Mouse (Mus musculus): Measurements from ENCODE around the gene Tbc1d2b.

The Tbc1d2b gene

DNA sequence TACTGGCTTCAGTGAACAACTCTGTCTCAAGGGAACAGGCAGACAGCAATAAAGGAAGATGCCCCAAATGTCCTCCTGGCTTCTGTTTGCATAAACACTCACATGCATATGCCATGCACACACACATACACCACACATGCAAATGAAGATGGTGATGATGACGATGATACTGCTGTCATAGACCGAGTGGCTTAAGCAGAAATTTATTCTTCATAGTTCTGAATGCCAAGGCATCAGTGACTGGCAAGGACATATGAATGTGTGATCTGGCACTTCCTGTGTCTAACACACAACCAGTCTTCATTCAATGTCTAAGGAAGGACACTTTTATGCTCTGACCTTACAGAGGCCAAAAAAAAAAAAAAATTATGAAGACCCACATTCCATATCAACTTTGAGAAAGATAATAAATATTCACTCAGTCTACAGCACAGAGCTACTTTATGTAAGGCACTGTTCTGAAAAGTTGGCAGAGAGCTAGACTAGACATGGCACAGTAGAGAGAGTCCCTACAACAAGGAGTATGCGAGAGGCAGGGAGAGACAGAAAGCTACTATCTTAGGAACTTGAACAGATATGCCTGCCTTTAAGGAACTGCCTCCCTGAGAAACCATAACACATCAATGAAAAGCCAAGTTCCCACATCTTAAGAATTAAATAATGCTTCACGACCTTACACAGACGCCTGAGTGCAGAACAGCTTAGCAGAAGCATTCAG is 5.1 kb downstream of the Tbc1d2b start:
- no peak for DNase-seq

DNA sequence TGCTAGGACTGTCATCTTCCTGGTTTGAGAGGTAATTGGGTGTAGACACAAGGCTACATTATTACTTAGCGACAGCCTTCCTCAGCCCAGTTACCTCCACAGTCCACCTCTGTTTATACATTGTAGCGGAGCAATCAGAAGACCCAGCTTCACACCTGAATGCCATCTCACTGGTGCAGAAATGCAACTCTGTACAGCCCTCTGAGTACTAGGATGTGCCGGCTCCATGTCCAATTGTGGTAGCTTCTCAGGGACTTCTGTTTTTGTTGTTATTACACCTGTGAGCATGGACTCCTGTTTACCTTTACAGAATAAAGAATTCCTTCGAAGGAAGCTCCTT is 7.3 kb downstream of the Tbc1d2b start:
- DNase-seq, result no peak

DNA sequence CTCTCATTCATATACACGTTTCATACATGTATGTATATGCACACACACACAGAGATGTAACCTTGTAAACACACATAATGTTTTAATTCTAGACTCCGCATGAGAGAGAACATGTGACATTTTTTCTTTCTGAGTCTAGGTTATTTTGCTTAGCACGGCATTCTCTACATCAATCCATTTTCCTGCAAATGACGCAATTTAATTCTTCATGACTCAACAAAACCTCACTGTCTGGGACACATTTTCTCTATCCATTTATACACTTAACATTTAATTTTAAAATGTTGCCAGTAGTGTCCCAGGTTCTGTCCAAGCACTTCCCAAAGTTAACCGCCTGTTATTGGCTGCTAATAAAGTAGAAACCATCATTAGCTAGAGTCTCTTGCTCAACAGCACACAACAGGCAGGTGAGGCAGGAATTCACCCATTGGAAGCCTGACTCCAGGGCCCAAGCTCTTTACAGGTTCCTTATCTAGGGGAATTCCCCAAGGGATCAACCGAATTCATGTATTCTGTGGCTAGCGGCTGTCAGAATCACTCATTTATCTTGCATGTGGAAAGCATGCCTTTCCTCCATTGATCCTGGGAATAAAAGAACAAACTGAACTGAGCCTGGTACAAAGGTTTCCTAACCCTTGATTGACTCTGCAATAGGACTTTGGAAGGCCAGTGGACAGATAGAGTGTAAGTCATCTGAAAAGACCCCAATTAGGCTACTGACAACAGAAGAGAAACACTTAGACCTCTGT is 7.8 kb downstream of the Tbc1d2b start:
- DNase-seq, result no peak

DNA sequence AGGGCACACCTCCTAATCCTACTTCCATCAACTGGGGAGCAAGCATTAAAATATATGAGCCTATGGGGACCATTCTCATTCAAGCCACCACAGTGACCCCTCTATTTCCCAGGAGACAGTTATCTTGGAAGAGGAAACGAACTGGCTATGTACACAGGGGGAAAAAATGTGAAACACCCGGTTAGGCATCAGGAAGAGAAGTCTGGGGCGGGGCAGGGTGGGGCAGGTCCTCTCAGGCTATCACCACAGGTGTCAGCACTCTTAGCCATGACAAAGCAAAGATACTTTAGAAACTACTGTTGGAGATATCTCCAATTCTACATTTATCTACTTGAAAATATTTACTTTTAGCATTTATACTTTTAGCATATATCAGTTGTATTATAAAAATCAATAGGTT is 8.5 kb downstream of the Tbc1d2b start:
- DNase-seq, result no peak

DNA sequence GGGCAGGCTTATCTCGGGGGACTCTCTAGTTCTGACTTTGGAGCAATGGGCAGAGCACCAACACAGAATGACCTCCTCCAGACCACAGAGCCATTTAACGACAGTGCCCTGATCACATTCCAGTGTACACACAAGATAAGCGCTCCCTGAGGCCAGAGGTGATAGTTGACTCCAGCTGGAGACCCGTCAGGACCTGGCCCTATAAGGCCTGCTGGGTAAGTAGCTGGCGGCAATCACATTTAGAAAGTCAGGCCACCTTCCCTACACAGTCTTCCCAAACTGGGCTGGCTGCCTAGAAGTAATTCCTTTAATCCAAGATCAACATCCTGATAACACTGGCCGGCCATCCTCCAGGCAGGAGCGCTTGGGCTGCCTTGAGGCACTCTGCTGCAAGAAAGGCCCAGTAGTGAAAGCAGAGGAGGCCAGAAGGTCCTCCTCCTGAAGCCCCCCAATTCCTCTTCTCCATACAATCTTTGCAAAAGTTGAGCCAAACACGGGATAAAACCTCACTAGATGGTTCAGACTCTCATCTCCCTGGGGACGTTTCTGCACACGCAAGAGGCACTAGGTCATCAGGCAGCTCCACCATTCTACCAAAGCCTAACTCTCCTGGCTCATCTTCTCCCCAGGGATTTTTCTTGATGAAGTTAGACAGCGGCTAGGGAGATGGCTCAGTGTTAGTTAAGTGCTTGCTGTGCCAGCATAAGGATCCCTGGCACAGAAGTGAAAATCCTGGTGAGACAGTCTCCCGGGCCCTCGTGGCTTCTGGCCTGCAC is 9.8 kb downstream of the Tbc1d2b start:
- DNase-seq, result peak; percentile 49 to 51

DNA sequence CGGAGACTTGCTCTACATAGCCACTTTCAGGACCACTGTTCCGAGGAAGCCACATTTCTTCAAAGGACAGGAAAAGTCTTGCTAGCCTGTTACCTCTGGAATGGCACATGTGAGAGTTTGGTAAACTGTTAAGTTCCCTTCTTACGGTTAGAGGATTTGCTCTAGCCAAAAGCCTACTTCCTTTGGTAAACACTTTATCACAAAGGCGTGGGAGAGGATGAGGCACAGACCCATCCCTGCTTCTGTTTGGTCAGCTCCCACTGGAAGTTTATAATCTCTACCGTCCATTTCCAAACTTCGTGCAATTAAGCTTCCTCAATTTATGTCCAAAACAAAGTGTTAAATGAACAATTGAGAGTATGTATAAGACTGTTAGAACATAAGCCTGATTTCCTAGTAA is 10.5 kb downstream of the Tbc1d2b start:
- DNase-seq, result no peak

DNA sequence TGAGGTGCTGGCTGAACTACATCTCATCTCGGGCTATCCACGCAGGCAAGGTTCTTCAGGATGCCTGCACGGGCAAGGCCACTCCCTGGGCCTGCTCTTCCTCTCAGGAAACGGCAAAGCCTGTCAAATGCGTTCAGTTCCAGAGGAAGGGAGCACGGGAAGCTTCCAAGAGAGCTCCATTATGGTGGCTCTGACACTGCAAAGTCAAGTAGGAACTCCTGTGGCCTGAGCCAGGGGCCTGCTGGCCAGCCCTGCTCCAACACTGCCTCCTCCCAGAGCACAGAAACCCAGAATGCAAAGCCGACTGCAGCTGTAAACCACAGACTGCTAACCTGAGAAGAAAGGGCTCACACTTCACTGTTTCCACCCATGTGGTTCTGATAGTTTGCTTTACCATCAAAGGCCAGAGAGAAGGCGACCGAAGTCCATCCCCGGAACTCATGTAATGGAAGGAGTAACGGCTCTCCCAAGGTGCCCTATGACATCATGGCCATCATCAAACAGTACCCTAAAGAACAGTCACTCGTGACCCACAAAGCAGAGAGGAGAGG is 11.1 kb downstream of the Tbc1d2b start:
- DNase-seq, result no peak

DNA sequence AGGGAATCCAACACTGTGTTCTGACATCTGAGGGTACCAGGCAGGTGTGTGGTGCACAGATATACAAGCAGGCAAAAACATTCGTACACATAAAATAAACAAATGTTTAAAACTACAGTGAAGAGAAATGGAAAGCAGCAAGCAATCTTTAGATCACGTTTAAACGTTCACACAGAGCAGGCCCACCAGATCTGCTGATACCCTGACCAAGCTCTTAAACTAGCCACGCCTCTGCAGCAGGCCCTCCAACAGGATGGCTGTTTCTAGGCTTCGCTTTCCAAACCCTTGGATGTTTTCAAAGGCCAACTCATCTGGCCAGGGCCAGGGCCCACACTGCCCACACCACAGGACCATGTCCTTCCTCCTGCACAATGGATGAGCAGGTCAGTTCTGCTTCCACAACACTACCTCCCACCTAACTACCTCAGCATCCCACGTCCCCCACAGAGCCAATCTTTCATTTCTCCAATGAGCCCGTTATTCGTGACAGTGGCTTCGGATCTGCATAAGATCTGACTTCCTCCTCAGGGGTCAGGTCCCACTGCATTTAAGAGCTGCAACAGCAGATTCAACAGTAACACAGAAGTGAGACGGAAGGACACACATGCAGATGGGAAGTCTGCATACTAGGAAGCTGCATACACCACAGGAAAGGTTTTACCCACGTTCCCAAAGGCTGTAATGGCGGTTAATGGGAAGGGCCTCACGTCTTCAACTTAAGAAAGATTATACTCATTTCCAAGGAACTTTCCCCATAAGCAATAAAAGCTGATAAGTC is 12.7 kb downstream of the Tbc1d2b start:
- DNase-seq, result no peak

DNA sequence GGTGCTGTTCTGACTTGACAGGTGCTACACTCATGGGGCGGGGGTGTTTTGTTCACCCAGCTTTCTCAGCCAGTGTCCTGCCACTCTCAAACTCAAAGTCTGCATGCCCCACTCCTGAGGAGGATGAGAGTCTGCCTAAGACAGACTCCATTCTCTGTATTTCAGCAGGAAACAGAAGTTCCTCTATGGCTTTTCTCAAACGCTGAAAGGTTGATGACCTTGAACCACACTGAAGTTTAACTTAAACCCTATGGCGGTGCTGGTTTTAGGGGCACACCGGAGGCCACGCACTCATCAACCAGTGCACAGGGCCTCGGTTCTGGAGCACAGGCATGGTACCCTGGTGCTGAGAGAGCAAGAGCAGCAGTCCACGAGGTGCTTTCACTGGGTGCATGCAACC is 13.4 kb downstream of the Tbc1d2b start:
- no peak for DNase-seq

DNA sequence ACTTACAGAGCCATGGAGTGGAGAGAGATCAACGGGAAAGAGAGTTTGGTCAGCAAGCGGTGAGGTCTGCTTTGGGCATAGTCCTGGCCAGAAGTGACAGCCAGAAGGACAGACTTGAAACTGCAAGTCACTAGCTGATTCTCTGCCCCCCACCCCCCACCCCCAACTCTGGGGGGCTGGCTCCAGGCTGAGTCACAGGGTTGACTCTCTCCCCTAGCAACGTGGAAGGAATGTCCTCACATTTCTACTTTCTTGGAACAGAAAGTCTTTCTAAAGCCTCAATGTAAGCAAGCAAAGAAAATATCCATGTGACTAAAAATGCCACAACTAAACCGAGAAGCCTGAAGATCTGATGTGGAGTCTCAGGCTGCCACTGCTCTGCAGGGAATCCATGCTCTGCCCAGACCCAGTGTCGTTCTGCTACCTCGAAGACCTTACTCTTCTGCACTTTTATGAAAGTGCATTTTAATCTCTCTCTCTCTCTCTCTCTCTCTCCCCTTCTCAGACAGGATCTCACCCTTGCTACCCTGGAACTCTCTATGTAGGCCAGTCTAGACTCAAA is 14.7 kb downstream of the Tbc1d2b start:
- DNase-seq, result no peak

DNA sequence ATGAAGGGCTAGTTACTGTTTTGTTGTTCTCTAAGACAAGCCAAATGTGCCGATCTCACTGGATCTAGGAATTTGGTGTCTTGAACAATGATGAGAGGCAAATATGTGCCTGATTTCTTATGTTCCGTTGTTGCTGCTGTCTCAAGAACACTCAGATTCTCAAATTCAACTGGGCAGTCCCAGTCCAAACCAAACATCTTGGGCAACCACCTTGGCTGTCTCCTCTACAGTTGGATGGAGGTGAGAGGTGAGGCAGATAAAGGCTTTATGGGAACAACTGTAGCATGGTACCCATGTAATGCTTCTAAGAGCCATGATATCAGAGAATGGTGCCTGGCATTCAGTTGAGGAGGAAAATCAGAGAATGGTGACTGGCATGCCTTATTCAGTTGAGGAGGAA is 17.4 kb downstream of the Tbc1d2b start:
- DNase-seq, result no peak

DNA sequence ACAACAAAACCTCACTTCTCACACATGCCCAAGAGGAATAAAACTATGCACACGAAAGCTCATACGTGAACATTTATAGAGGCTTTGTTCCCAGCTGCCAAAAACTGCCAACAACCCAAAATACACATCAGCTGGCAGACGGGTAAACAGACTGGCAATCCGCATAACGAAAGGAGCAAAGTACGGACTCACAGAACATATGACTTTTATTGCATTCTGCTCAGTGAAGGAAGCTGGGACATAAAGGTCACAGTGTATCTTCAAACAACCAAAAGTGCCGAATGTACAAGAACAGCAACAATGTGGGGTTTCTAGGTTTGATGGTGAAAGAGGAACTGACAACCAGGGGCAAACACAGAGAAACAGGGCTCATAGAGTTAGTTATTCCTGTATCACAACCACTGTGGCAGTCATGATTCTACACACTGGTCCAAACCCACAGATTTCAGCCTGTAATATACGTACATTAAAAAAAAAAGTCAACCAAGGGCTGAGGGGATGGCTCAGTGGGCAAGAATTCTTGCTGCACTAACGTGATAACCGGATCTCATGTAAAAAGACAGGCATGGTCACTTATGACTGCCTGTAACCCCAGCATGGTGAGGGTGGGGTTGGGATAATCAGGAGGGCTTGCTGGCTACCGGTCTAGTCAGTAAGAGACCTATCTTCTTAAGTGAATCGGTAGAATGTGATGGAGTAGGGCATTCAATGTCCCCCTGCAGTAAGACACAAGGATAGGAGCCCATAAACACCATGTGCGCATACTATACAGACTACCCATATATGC is 19.4 kb downstream of the Tbc1d2b start:
- no peak for DNase-seq

DNA sequence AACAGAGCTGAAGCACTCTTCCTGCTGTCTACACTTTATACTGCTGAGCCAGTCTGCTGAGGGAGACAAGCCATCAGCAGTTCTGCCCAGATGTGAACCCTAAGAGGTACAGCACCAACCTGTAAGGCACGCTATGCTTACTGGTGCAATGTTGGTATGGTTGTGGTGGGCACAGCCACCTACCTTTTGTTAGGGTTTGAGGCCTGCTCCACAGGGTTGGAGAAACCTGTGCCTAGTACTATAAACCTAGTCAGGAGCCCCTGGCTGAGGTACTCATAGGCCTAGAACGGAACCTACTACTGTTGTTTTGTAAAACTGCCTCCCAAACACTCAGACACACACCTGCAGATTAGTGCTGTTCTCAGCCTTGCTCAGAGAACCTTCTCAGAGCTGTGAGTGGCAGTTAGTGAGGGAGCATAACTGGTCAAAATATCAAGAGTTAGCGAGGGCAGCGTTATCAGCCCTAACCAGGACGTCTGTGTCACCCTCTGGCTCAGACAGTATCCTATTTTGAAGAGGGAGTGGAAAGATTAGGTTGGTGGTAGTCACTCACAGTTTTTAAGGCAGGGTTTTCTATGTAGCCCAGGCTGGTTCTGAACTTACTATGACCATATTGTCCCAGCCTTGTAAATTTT is 20.3 kb downstream of the Tbc1d2b start:
- DNase-seq, result no peak

DNA sequence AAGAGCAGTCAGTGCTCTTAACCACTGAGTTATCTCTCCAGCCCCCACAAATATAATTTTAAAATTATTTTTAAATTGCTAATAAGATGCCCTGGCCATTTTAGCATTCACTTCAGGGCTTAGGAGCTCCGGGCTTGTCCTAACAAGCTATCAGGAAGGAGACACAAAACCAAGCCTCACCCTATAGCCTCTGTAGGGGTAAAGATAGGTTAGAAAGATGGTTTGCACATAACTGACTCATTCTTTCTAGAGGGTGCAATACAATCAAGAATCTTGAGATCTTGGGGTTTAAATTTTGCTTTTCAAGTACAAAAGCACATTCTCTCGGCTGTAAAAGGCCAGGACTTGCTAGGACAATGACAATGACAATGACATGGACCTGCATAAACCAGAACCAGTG is 21.6 kb downstream of the Tbc1d2b start:
- no peak for DNase-seq

DNA sequence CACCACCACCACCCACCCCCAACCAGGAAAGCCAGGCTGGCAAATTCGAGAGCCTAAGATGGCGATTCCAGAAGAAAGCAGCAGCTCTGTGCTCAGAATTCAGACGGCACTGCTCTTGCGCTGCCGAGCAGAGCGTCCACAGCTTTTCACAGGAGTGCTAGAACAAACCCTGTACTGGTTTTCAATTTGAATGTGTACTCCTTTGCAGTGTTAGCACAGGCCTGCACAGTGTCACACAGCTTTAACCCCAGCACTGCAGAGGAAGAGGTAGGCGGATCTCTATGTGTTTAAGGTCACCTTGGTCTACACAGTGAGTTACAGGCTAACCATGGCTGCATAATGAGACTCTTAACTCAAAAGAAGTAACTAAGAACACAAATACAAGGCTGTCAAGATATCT is 22.3 kb downstream of the Tbc1d2b start:
- no peak for DNase-seq

DNA sequence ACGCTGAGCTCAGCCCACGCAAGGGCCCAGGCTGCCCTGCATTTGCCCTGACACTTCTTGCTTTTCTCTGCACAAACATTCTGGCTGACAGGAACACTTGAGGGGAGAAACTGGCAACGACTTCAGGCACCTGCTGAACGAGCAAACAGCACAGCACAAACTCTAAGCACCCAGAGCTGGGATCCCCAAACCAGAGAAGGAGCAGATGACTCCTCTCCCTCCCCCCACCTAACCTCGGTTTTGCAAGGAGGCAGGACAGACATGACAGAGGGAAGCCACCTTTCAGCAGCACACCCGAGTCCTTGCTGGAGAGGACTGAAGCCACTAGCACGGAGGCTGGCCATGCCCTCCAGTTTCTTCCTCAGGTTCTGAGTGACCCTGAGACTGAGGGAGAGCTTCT is 23.3 kb downstream of the Tbc1d2b start:
- DNase-seq, result no peak

DNA sequence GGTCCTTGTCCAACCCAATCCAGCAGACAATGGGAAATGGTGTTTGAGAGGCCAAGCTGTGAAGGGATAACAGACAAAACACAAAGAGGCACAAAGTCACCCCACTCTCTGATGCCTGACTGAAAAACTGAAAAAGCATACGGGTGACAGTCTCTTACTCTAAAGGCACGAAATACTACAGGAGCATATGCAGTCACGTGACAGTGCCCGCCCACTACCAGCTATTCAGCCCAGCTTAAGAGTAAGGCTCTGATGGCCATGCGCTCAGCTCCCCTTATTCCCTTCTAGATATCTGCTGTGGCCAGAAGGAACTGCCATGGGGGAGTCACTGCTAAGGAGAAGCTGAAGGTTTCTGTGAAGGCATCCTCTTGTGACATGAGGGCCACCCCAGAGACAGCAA is 24.8 kb downstream of the Tbc1d2b start:
- DNase-seq, result no peak

DNA sequence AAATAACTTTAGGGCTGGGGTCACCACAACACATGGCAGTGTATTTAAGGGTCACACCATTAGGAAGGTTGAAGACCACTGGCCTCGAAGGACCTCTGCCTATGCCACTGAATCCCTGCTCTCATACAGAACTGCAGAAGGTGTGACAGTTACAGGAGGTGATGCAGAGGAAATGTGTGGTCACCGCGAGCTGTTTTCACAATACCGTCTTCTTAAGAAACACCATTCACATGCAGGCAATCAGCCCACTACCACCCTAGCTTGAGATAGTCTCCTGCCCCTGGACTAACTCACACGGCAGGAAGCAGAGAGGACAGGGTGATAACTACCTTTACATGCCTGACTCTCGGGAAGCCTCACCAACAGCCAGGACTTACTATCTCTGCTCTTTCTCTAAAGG is 25.4 kb downstream of the Tbc1d2b start:
- no peak for DNase-seq

DNA sequence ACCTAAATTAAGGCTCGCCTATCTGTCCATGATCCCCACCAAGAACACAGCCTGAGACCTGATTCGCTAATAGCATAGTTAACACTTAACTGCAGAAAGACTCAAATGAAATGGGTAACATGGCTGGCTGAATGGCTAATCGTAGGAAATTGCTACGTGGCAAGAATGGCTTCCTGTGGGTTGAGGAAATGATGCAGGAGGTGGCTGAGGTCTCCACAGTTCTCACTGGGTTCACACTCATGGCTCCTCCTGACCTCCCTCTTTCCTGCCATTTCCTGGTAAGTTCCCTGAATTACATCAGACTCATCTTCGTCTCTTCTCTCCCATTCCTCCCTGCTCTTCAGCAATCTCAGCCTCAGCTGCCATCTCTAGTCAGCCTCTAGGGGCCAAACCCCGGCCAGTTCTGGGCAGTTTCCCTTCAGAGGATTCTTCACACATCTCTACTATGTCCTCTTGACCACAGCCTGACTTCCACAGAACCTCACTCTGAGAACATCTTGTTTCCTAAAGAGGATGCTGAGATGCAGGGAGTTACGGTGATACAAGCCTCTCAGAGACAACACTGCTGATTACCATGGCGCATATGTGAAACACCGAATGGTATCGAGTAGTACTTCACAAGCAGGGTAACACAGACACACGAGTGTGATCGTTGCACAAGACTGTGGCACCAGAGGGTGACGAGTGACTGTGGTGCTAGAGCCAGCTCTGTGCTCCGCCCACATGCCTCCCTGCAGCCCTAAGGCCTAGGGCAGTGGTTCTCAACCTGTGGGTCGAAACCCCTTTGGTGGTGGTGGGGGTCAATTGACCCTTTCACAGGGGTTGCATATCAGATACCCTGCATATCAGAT is 26.1 kb downstream of the Tbc1d2b start:
- no peak for DNase-seq

DNA sequence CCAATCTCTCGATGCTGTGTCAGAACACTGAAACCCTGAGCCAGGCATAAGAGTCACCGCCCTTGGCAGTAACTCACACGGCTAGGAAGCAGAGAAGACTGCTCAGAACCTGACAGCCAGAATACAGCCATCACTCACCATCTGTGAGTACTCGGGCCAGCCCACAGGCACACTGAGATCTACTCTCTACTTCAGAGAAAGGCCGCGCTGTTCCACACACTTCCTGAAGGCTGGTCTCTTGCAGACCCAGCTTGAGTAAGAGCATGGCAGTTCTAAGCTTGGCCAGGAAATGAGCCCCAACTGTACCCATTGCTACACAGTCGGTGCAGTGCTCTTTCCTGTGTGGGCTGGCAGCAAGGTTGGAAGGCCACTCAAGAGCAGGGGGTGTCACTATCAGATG is 27.7 kb downstream of the Tbc1d2b start:
- no peak for DNase-seq

Data from kidney, postnatal 36 days (tissue).